Mouse (Mus musculus) stomach, embryonic 16.5 days (tissue): Measurements from ENCODE around the gene Slco1b2. TPM values are rescaled to one million over a fixed set of nuclear protein-coding genes. Genes with fewer than 3 reads are reported as not detected.
"Not testable (repeated sequence)": the region's sequence is repeated elsewhere in the genome, so short reads cannot be mapped to it uniquely, and the experiment has no call there.

Experiments
- ATAC-seq: fragments of 200-750 bp; cut with Nextera tagmentation; 2 replicates; pipeline ENCODE4 v1.8.0; 2017; ENCODE audit warnings: moderate number of reproducible peaks, moderate TSS enrichment; ENCODE audit not compliant: insufficient read depth, low FRiP score
- H3K27ac ChIP-seq: fragments of 300-500 bp; sonication (generic); 2 replicates; pipeline ENCODE4 v1.5.1; 2014; ENCODE audit warnings: low read length
- H3K27me3 ChIP-seq: fragments of 300-500 bp; sonication (generic); 2 replicates; pipeline ENCODE4 v1.6.1; 2014; ENCODE audit warnings: low read length, control low read depth, mixed read lengths; ENCODE audit not compliant: control insufficient read depth, insufficient read depth
- H3K36me3 ChIP-seq: fragments of 300-500 bp; sonication (generic); 2 replicates; pipeline ENCODE4 v1.6.1; 2014; ENCODE audit warnings: low read length; ENCODE audit not compliant: control insufficient read depth, insufficient read depth
- H3K4me1 ChIP-seq: fragments of 300-500 bp; sonication (generic); 2 replicates; pipeline ENCODE4 v1.6.1; 2014; ENCODE audit warnings: low read length, control low read depth, mixed read lengths; ENCODE audit not compliant: control insufficient read depth, insufficient read depth
- H3K4me2 ChIP-seq: fragments of 300-500 bp; sonication (generic); 2 replicates; pipeline ENCODE4 v1.6.1; 2014; ENCODE audit warnings: low read depth, low read length, mixed read lengths
- H3K4me3 ChIP-seq: fragments of 300-500 bp; sonication (generic); replicated peaks from 2 replicates; pipeline ENCODE4 v1.5.1; 2014; ENCODE audit warnings: mild to moderate bottlenecking, low read length
- H3K9ac ChIP-seq: fragments of 300-500 bp; sonication (generic); 2 replicates; pipeline ENCODE4 v1.6.1; 2014; ENCODE audit warnings: low read length
- H3K9me3 ChIP-seq: fragments of 300-500 bp; sonication (generic); replicated peaks from 2 replicates; pipeline ENCODE4 v1.6.1; 2016; ENCODE audit warnings: low read length, control low read depth; ENCODE audit not compliant: control insufficient read depth
- WGBS: fragments of 180-500 bp; shearing (Covaris S2); extraction: QIAGEN DNeasy Blood & Tissue Kit; methylation state at CpG from one replicate; pipeline ENCODE4 v1.1.7; 2014; 5-methylcytosine and 5-hydroxymethylcytosine counted together
- polyA plus RNA-seq: library from polyadenylated mRNA; unstranded; fragments of >200 nt; fragmentation: Nextera tagmentation; extraction: Ambion mirVana; gene quantifications from 2 replicates; pipeline ENCODE4 v1.2.1, GENCODE M21; 2015

The Slco1b2 gene
- 0.21 and 0.24 TPM in 2 replicates for polyA plus RNA-seq

GRCm38 (mm10) chr6:141629291-141629690 lies at the start of gene Slco1b2:
Gene Slco1b2 (plus strand): TSS chr6:141629518.
- Histone ChIP-seq H3K36me3 (no peaks in the 10 kb centered on the region), H3K4me2 (no peak within 1 kb of the TSS), H3K9ac (no peak within 1 kb of the TSS), H3K4me1 (no peaks in the 10 kb centered on the region), H3K27me3 (no peaks in the 10 kb centered on the region), H3K27ac (no peak within 1 kb of the TSS), H3K9me3 (no peaks in the 10 kb centered on the region), H3K4me3 (no peak within 1 kb of the TSS)
- no peak for ATAC-seq
- WGBS = 66% methylated on average over 3 of the region's 3 CpGs

- H3K4me1 ChIP-seq = no peaks in the 10 kb centered on the region
- H3K9me3 ChIP-seq = no peaks in the 10 kb centered on the region
- H3K9ac ChIP-seq = no peak overlapping the region
- WGBS = 73% methylated on average over 1 of the region's 1 CpGs
- ATAC-seq = no peak
- no peaks in the 10 kb centered on the region for H3K36me3 ChIP-seq
- no peak overlapping the region for H3K27ac ChIP-seq
- H3K4me2 ChIP-seq = no peak overlapping the region
- H3K27me3 ChIP-seq = no peaks in the 10 kb centered on the region
- no peak overlapping the region for H3K4me3 ChIP-seq
Measured at GRCm38 (mm10) chr6:141584791-141585403, 44.4 kb upstream of the Slco1b2 start.

- no peak for ATAC-seq
- Histone ChIP-seq H3K36me3 (no peaks in the 10 kb centered on the region), H3K27me3 (no peaks in the 10 kb centered on the region), H3K4me1 (no peaks in the 10 kb centered on the region), H3K4me3 (no peak overlapping the region), H3K9ac (no peak overlapping the region), H3K9me3 (no peaks in the 10 kb centered on the region), H3K4me2 (no peak overlapping the region), H3K27ac (no peak overlapping the region)
- WGBS = 59% methylated on average over 1 of the region's 1 CpGs
Measured at GRCm38 (mm10) chr6:141590002-141590401, 39.3 kb upstream of the Slco1b2 start.

GRCm38 (mm10) chr6:141590598-141591200 lies 38.6 kb upstream of the Slco1b2 start:
- not testable (repeated sequence) for H3K27me3 ChIP-seq, H3K4me3 ChIP-seq, H3K9ac ChIP-seq, H3K9me3 ChIP-seq, ATAC-seq, H3K27ac ChIP-seq, H3K4me1 ChIP-seq, H3K4me2 ChIP-seq, H3K36me3 ChIP-seq
- WGBS = 36% methylated on average over 4 of the region's 4 CpGs

GRCm38 (mm10) chr6:141596081-141596480 lies 33.2 kb upstream of the Slco1b2 start:
- Histone ChIP-seq H3K9me3 (0 out of 2 replicates have a peak, but pooled peaks cover 2% of the 10 kb centered on the region), H3K27ac (no peak overlapping the region), H3K4me3 (no peak overlapping the region), H3K36me3 (no peaks in the 10 kb centered on the region), H3K9ac (no peak overlapping the region), H3K27me3 (no peaks in the 10 kb centered on the region), H3K4me1 (no peaks in the 10 kb centered on the region), H3K4me2 (no peak overlapping the region)
- 85% methylated on average over 2 of the region's 2 CpGs for WGBS
- no peak for ATAC-seq

GRCm38 (mm10) chr6:141597037-141597436 lies 32.3 kb upstream of the Slco1b2 start:
- H3K36me3 ChIP-seq = no peaks in the 10 kb centered on the region
- no peaks in the 10 kb centered on the region for H3K27me3 ChIP-seq
- H3K4me2 ChIP-seq = no peak overlapping the region
- H3K27ac ChIP-seq = no peak overlapping the region
- H3K4me3 ChIP-seq = no peak overlapping the region
- no peak for ATAC-seq
- 0 out of 2 replicates have a peak, but pooled peaks cover 2% of the 10 kb centered on the region for H3K9me3 ChIP-seq
- 99% methylated on average over 2 of the region's 2 CpGs for WGBS
- H3K9ac ChIP-seq = no peak overlapping the region
- no peaks in the 10 kb centered on the region for H3K4me1 ChIP-seq

GRCm38 (mm10) chr6:141600940-141601339 lies 28.4 kb upstream of the Slco1b2 start:
- Histone ChIP-seq H3K4me2 (no peak overlapping the region), H3K4me1 (no peaks in the 10 kb centered on the region), H3K36me3 (no peaks in the 10 kb centered on the region), H3K27ac (no peak overlapping the region), H3K9me3 (0 out of 2 replicates have a peak, but pooled peaks cover 2% of the 10 kb centered on the region), H3K27me3 (no peaks in the 10 kb centered on the region), H3K4me3 (no peak overlapping the region), H3K9ac (no peak overlapping the region)
- 73% methylated on average over 9 of the region's 9 CpGs for WGBS
- ATAC-seq = no peak

- Histone ChIP-seq H3K9me3 (no peaks in the 10 kb centered on the region), H3K27ac (no peak overlapping the region), H3K4me3 (no peak overlapping the region), H3K4me1 (no peaks in the 10 kb centered on the region), H3K4me2 (no peak overlapping the region), H3K9ac (no peak overlapping the region), H3K27me3 (no peaks in the 10 kb centered on the region), H3K36me3 (no peaks in the 10 kb centered on the region)
- 64% methylated on average over 2 of the region's 2 CpGs for WGBS
- peak; percentile 33; the same call in 1 of the 2 replicates for ATAC-seq
Measured at GRCm38 (mm10) chr6:141610702-141611260, 18.5 kb upstream of the Slco1b2 start.

- Histone ChIP-seq H3K4me1 (no peaks in the 10 kb centered on the region), H3K4me3 (no peak overlapping the region), H3K27me3 (no peaks in the 10 kb centered on the region), H3K9me3 (no peaks in the 10 kb centered on the region), H3K36me3 (no peaks in the 10 kb centered on the region), H3K4me2 (no peak overlapping the region), H3K27ac (no peak overlapping the region), H3K9ac (no peak overlapping the region)
- no peak for ATAC-seq
Measured at GRCm38 (mm10) chr6:141614017-141614416, 15.3 kb upstream of the Slco1b2 start.
